Mouse (Mus musculus) ES-Bruce4 (cell line): ENCODE measurements around the gene Arsb. TPM values are rescaled to one million over a fixed set of nuclear protein-coding genes. Genes with fewer than 3 reads are reported as not detected.

Experiments
- H3K27ac ChIP-seq: 2 replicates; pipeline ENCODE4 v1.5.1; 2012; ENCODE audit warnings: low read length, inconsistent platforms; ENCODE audit not compliant: insufficient read depth
- H3K27me3 ChIP-seq: 2 replicates; pipeline ENCODE4 v1.6.1; 2012; ENCODE audit warnings: mild to moderate bottlenecking, low read length, inconsistent platforms; ENCODE audit not compliant: control insufficient read depth, poor library complexity, insufficient read depth, severe bottlenecking
- H3K36me3 ChIP-seq: 2 replicates; pipeline ENCODE4 v1.6.1; 2012; ENCODE audit warnings: inconsistent platforms, mild to moderate bottlenecking, low read length, moderate library complexity; ENCODE audit not compliant: control insufficient read depth, poor library complexity, insufficient read depth, severe bottlenecking
- H3K4me1 ChIP-seq: one replicate; pipeline ENCODE4 v1.8.1; 2011; ENCODE audit warnings: low read length; ENCODE audit not compliant: control insufficient read depth, insufficient read depth
- H3K4me3 ChIP-seq: 2 replicates; pipeline ENCODE4 v1.5.1; 2011; ENCODE audit warnings: low read depth, mild to moderate bottlenecking, low read length
- H3K9ac ChIP-seq: 2 replicates; pipeline ENCODE4 v1.6.1; 2012; ENCODE audit warnings: low read depth, mild to moderate bottlenecking, inconsistent platforms; ENCODE audit not compliant: poor library complexity, severe bottlenecking
- H3K9me3 ChIP-seq: replicated peaks from 2 replicates; pipeline ENCODE4 v1.6.1; 2012; ENCODE audit warnings: mild to moderate bottlenecking, low read length, inconsistent platforms; ENCODE audit not compliant: control insufficient read depth, poor library complexity, insufficient read depth, severe bottlenecking
- CTCF ChIP-seq: IDR thresholded peaks from one replicate; pipeline ENCODE4 v1.8.1; 2011; ENCODE audit warnings: low read depth, low read length
- EP300 ChIP-seq: IDR thresholded peaks from 2 replicates; pipeline ENCODE4 v1.6.1; 2011; ENCODE audit warnings: low read depth, low read length; ENCODE audit not compliant: insufficient read depth
- POLR2A ChIP-seq: IDR thresholded peaks from one replicate; pipeline ENCODE4 v1.8.1; 2011; ENCODE audit warnings: low read length; ENCODE audit not compliant: insufficient read depth
- polyA plus RNA-seq: library from polyadenylated mRNA; stranded (reverse); fragments of >200 nt; gene quantifications from 2 replicates; pipeline ENCODE4 v1.2.4, GENCODE M21; 2011; ENCODE audit warnings: low read depth; ENCODE audit not compliant: missing spikeins, insufficient read depth, insufficient read length

Arsb gene
- polyA plus RNA-seq, 1 experiment, result 1.7 TPM

DNA sequence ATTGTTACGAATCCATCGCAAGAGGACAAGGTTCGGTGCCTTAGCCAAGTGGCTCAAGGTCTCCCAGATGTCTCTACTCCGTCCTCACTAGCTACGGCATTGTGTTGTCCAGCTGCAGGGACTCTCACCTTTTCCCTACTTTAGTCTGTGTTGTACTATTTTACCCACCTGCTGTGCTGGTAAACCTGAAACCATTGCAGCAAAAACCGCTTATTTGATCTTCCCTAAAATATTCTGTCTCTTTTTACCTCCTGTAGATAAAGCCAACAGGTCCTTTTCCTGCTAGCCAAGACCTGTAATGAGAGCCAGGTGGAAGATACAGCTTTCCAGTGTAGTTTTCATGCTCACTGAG, 58.8 kb downstream of the Arsb start:
- TF ChIP-seq CTCF, result no peak
- Histone ChIP-seq H3K4me3 (no peak overlapping the region), H3K27me3 (no peaks in the 10 kb centered on the region), H3K9me3 (no peaks in the 10 kb centered on the region), H3K36me3 (no peaks in the 10 kb centered on the region), H3K4me1 (no peaks in the 10 kb centered on the region), H3K9ac (no peak overlapping the region), H3K27ac (no peak overlapping the region)

DNA sequence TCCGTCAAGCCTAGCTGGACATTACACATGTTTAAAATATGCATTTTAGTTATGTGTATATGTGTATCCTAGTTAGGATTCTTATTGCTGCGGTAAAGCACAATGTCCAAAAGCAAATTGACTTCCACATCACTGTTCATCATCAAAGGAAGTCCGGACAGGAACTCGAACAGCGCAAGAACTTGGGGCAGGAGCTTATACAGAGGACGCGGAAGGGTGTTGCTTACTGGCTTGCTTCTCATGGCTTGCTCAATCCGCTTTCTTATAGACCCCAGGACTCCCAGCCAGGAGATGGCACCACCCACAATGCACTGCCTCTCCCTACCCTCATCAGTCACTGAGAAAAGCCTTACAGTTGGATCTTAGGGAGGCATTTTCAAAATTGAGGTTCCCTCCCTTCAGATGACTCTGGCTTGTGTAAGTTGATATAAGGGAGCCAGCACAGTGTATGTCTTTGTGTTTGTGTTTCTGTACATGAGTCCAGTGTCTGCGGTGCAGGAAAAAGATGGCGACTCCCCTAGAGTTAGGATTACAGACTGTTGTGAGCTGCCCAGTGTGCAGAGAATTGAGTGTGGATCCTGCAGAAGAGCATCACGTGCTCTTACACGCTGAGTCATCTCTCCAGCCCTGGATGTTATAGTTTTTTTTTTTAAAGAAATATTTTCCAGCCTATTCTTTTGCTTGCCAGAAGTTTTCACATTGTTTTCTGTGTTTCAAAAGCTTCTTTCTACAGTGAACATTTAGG, 66.2 kb downstream of the Arsb start:
- Histone ChIP-seq H3K27me3 (no peaks in the 10 kb centered on the region), H3K4me3 (no peak overlapping the region), H3K27ac (no peak overlapping the region), H3K4me1 (no peaks in the 10 kb centered on the region), H3K9me3 (no peaks in the 10 kb centered on the region), H3K9ac (no peak overlapping the region), H3K36me3 (no peaks in the 10 kb centered on the region)
- TF ChIP-seq POLR2A, result no peak
- TF ChIP-seq EP300, result no peak
- no peak for TF ChIP-seq CTCF

DNA sequence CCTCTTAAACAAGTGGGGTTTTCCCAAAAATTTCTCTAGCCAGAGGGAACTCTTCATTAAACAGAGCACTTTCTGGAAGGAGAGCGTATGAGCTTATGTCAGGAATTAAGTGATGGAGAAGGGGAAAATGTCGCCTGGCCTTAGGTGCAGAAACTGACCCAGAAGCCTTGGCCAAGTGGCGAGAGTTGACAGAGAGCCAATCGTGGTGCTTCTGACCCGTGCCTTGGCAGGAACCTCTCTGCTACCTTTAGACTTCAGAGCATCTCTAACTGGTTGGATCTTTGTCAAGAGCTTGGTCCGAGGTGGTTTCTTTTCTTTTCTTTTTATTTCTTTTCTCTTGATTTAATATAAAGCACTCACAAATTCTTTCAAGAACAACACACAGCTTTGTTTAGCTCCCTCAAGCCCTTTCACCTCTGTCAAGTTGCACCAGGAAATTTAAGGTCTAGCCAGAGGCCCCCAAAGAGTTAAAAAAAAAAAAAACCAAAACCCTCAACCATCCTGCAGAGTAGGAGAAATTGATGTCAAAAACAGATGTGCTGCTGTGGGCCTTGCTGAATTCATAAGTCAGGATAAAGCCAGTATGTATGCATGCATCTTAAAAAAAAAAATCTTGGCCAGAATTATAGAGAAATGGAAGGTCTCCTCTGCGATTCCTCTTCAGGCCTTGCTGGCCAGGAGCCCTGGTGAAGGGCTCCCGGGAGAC, 67.2 kb downstream of the Arsb start:
- Histone ChIP-seq H3K27ac (no peak overlapping the region), H3K4me1 (no peaks in the 10 kb centered on the region), H3K9me3 (no peaks in the 10 kb centered on the region), H3K4me3 (no peak overlapping the region), H3K9ac (no peak overlapping the region), H3K36me3 (no peaks in the 10 kb centered on the region), H3K27me3 (no peaks in the 10 kb centered on the region)
- TF ChIP-seq EP300 (no peak), CTCF (no peak), POLR2A (no peak)

DNA sequence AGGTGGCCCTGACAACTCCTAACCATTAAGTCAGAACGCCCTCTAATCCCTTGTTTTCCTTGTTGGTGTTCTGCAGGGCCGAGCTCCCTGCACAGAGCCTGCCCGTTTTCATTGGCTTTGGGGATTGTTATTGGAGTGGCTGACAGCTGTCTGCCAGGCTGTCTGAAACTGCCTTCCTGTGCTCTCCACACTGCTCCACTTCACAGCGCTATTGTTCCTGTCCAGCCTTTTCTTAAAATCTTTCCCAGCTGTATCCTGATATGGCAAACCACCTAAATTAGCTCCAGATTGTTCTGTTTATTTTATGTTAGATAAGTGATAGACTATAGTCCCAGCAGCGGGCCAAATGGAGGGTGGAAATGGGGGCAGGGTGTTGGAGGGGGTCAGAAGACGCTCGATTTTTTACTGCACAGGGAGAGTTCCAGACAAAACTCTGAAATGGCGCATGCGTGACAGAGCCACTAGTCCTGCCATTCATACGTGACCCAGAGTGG, 67.8 kb downstream of the Arsb start:
- Histone ChIP-seq H3K36me3 (no peaks in the 10 kb centered on the region), H3K4me3 (no peak overlapping the region), H3K4me1 (no peaks in the 10 kb centered on the region), H3K27me3 (no peaks in the 10 kb centered on the region), H3K9ac (no peak overlapping the region), H3K27ac (no peak overlapping the region), H3K9me3 (no peaks in the 10 kb centered on the region)
- no peak for TF ChIP-seq CTCF
- no peak for TF ChIP-seq EP300
- no peak for TF ChIP-seq POLR2A

DNA sequence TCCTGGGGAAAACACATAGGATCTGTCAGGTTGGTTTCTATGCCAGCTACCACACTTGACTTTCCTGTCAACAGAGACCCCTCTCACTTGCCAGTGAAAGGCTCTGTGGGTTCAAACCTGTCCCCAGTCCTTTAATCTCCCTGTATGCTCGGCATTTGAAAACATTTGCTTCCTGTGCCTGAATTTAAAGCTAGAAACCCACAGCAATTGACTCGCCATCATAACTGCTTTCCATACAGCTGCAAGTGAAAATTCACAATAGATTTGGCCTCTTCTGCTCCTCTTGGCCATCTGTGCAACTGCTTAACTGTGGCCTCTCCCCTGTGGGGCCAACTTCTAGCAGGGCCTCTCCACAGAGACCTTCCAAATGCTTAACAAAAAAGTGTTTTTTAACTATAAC, 68.3 kb downstream of the Arsb start:
- Histone ChIP-seq H3K4me1 (no peaks in the 10 kb centered on the region), H3K9ac (no peak overlapping the region)

DNA sequence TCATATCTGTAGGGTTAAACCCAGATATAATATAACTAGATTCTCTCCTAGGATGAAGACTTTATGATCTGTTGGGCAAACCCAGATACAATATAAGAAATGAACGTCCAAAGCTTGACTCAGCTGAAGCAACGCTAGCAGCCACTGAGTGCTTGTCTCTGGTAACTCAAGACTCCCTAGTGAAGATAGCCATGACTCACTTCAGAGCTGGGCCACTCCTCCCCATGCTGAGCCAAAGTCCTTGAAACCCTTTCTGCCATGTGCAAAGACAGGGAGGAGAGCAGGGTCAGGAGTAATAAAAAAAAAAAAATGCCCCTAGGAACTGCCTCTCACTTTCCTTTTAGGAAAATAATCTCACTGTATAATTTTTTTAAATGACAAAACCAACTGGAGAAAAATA, 68.7 kb downstream of the Arsb start:
- H3K36me3 ChIP-seq, result no peaks in the 10 kb centered on the region
- no peak overlapping the region for H3K4me3 ChIP-seq
- no peaks in the 10 kb centered on the region for H3K4me1 ChIP-seq
- H3K9ac ChIP-seq, result no peak overlapping the region
- TF ChIP-seq POLR2A (no peak), CTCF (no peak), EP300 (no peak)
- H3K27me3 ChIP-seq, result no peaks in the 10 kb centered on the region
- no peaks in the 10 kb centered on the region for H3K9me3 ChIP-seq
- H3K27ac ChIP-seq, result no peak overlapping the region

More for the DNA sequence above, 68.3 kb downstream of the Arsb start:
- no peaks in the 10 kb centered on the region for H3K9me3 ChIP-seq
- no peaks in the 10 kb centered on the region for H3K36me3 ChIP-seq
- H3K27me3 ChIP-seq, result no peaks in the 10 kb centered on the region
- H3K27ac ChIP-seq, result no peak overlapping the region
- no peak overlapping the region for H3K4me3 ChIP-seq
- TF ChIP-seq POLR2A (no peak), CTCF (no peak), EP300 (no peak)
